18 mouse cellular contexts compared by ENCODE assay signal in genomic region chr11:35863653-35864052, GRCm38 (mm10). TPM values are rescaled to one million over a fixed set of nuclear protein-coding genes. Genes with fewer than 3 reads are reported as not detected.
A peak's percentile ranks its signal among the peaks of the same experiment; 100 is the strongest.
DNase-seq lines count a peak whose midpoint lies in the region; ATAC-seq lines count a peak whose summit lies in the region.
"Had no signal": no experiment of that assay in that cellular context is flagged by ENCODE, and none has a peak within 500 bp of the region (broad histone marks: within the 10 kb centered on the region; RNA-seq: fewer than 3 reads in every experiment).

No protein-coding gene starts in this region.

- H3K27ac ChIP-seq in hindbrain, embryonic 12.5 days, result peak overlapping the region; percentile 93; the same call in 1 of the 2 replicates
- H3K27ac ChIP-seq in hindbrain, embryonic 16.5 days (ENCODE audit: low read depth, low read length), result no peak overlapping the region
- H3K27ac ChIP-seq in hindbrain, embryonic 14.5 days, result peak overlapping the region; percentile 89; the same call in 1 of the 2 replicates
- H3K27ac ChIP-seq in heart, embryonic 12.5 days (ENCODE audit: poor library complexity, severe bottlenecking), result no peak overlapping the region
- H3K27ac ChIP-seq: limb, embryonic 13.5 days; liver, embryonic 13.5 days had no signal

- no peaks in the 10 kb centered on the region for H3K9me3 ChIP-seq in hindbrain, embryonic 12.5 days (replicated peaks)
- no peaks in the 10 kb centered on the region for H3K9me3 ChIP-seq in hindbrain, embryonic 16.5 days (ENCODE audit: control insufficient read depth, low read length)
- H3K9me3 ChIP-seq in hindbrain, embryonic 14.5 days (ENCODE audit: control insufficient read depth, low read length), result no peaks in the 10 kb centered on the region
- no peaks in the 10 kb centered on the region for H3K9me3 ChIP-seq in heart, embryonic 12.5 days (replicated peaks)
- H3K9me3 ChIP-seq: limb, embryonic 13.5 days; liver, embryonic 13.5 days had no signal

- 90% methylated on average over 5 of the region's 5 CpGs for WGBS in hindbrain, embryonic 12.5 days
- 79% methylated on average over 5 of the region's 5 CpGs for WGBS in hindbrain, embryonic 16.5 days
- 81% methylated on average over 5 of the region's 5 CpGs for WGBS in hindbrain, embryonic 14.5 days
- whole genome bisulfite sequencing in heart, embryonic 12.5 days, result 56% methylated on average over 5 of the region's 5 CpGs

- H3K4me2 ChIP-seq in hindbrain, embryonic 12.5 days (replicated peaks), result no peak overlapping the region
- H3K4me2 ChIP-seq in hindbrain, embryonic 16.5 days (ENCODE audit: low read length), result no peak overlapping the region
- H3K4me2 ChIP-seq in hindbrain, embryonic 14.5 days (replicated peaks), result no peak overlapping the region
- no peak overlapping the region for H3K4me2 ChIP-seq in heart, embryonic 12.5 days
- H3K4me2 ChIP-seq: liver, embryonic 13.5 days; lung, embryonic 14.5 days had no signal

- H3K4me1 ChIP-seq in hindbrain, embryonic 12.5 days, result peaks cover 34% of the 10 kb centered on the region
- H3K4me1 ChIP-seq in hindbrain, embryonic 16.5 days (ENCODE audit: control insufficient read depth, insufficient read depth, low read depth, low read length), result peaks cover 24% of the 10 kb centered on the region
- H3K4me1 ChIP-seq in hindbrain, embryonic 14.5 days (replicated peaks; ENCODE audit: control insufficient read depth, insufficient read depth, low read length), result peaks cover 31% of the 10 kb centered on the region
- peaks cover 32% of the 10 kb centered on the region for H3K4me1 ChIP-seq in heart, embryonic 12.5 days (replicated peaks)
- H3K4me1 ChIP-seq: liver, embryonic 13.5 days had no signal

- ATAC-seq in hindbrain, embryonic 12.5 days (ENCODE audit: low FRiP score), result no peak
- no peak for ATAC-seq in hindbrain, embryonic 16.5 days
- ATAC-seq in hindbrain, embryonic 14.5 days (ENCODE audit: low FRiP score), result no peak
- ATAC-seq in activated CD4-positive, CD25-positive, alpha-beta regulatory T cell, adult 4 months, result no peak
- no peak for ATAC-seq in heart, embryonic 12.5 days (ENCODE audit: insufficient number of reproducible peaks, low FRiP score)
- ATAC-seq: intestine, postnatal 0 days had no signal

- peak; percentile 27 to 37 for DNase-seq in right cerebral cortex, adult 2 months (ENCODE audit: low spot score in 2 of 2)
- no peak for DNase-seq in right cerebral cortex, postnatal 14 days
- DNase-seq in hindbrain, embryonic 14.5 days (ENCODE audit: low spot score), result no peak
- peak; percentile 58 for DNase-seq in telencephalon, adult 2 months (ENCODE audit: low read depth, low spot score)
- DNase-seq: B cell, adult 2 months; cerebellum, adult 9-10 months; gastrocnemius, postnatal 14 days; layer of hippocampus, postnatal 36 days; liver, embryonic 13.5 days; lung, embryonic 14.5 days; lung, postnatal 36 days; thymus, postnatal 25 days had no signal

- peaks cover 10% of the 10 kb centered on the region; the same call in 1 of the 2 replicates for H3K36me3 ChIP-seq in hindbrain, embryonic 12.5 days
- 0 out of 2 replicates have a peak, but pooled peaks cover 5% of the 10 kb centered on the region for H3K36me3 ChIP-seq in hindbrain, embryonic 16.5 days (ENCODE audit: control insufficient read depth, insufficient read depth, low read length)
- H3K36me3 ChIP-seq in hindbrain, embryonic 14.5 days (replicated peaks; ENCODE audit: control insufficient read depth, insufficient read depth), result peaks cover 14% of the 10 kb centered on the region; the same call in 1 of the 2 replicates
- H3K36me3 ChIP-seq in heart, embryonic 12.5 days, result no peaks in the 10 kb centered on the region
- H3K36me3 ChIP-seq: limb, embryonic 13.5 days; liver, embryonic 13.5 days had no signal

- no peaks in the 10 kb centered on the region for H3K27me3 ChIP-seq in hindbrain, embryonic 12.5 days
- H3K27me3 ChIP-seq in hindbrain, embryonic 16.5 days (replicated peaks; ENCODE audit: control insufficient read depth, insufficient read depth, low read length), result no peaks in the 10 kb centered on the region
- H3K27me3 ChIP-seq in hindbrain, embryonic 14.5 days (ENCODE audit: control insufficient read depth, insufficient read depth, low read length), result no peaks in the 10 kb centered on the region
- no peaks in the 10 kb centered on the region for H3K27me3 ChIP-seq in heart, embryonic 12.5 days (replicated peaks)
- H3K27me3 ChIP-seq: limb, embryonic 13.5 days; liver, embryonic 13.5 days had no signal

- no peak overlapping the region for H3K9ac ChIP-seq in hindbrain, embryonic 12.5 days
- H3K9ac ChIP-seq in hindbrain, embryonic 16.5 days (ENCODE audit: low read depth, low read length), result no peak overlapping the region
- H3K9ac ChIP-seq in hindbrain, embryonic 14.5 days, result no peak overlapping the region
- no peak overlapping the region for H3K9ac ChIP-seq in heart, embryonic 12.5 days
- H3K9ac ChIP-seq: limb, embryonic 13.5 days; liver, embryonic 13.5 days; lung, embryonic 14.5 days had no signal

- H3K4me3 ChIP-seq in hindbrain, embryonic 12.5 days, result no peak overlapping the region
- no peak overlapping the region for H3K4me3 ChIP-seq in hindbrain, embryonic 16.5 days (ENCODE audit: low read length)
- H3K4me3 ChIP-seq in hindbrain, embryonic 14.5 days (replicated peaks; ENCODE audit: low read length), result no peak overlapping the region
- no peak overlapping the region for H3K4me3 ChIP-seq in heart, embryonic 12.5 days
- H3K4me3 ChIP-seq: limb, embryonic 13.5 days; liver, embryonic 13.5 days had no signal

RNA-seq across cellular contexts. Expression of gene Rars, which starts 29.3 kb away (rescaled TPM):
- 78.5 and 79.4 TPM in 2 replicates for polyA plus RNA-seq in hindbrain, embryonic 12.5 days (2016; fragmentation: Nextera tagmentation; extraction: Ambion mirVana)
- polyA plus RNA-seq in hindbrain, embryonic 16.5 days (2015; fragmentation: Nextera tagmentation; extraction: Ambion mirVana), result 64.9 and 70.3 TPM in 2 replicates
- 72.1 and 75.3 TPM in 2 replicates for polyA plus RNA-seq in hindbrain, embryonic 14.5 days (2014; fragmentation: Nextera tagmentation; extraction: Ambion mirVana)
- polyA plus RNA-seq in activated CD4-positive, CD25-positive, alpha-beta regulatory T cell, adult 4 months (2017; shearing (Covaris generic)), result 10 to 100 TPM; 69.3 to 75.2 TPM
- polyA plus RNA-seq in heart, embryonic 12.5 days (2016; fragmentation: Nextera tagmentation; extraction: Ambion mirVana), result 68.5 and 73.8 TPM in 2 replicates

Comparison
In these comparisons a context has a peak if more than half of its experiments do, and no peak if none do; other contexts are left out.
1. H3K27ac ChIP-seq: peak in hindbrain, embryonic 12.5 days (single experiment) and hindbrain, embryonic 14.5 days (single experiment); none in hindbrain, embryonic 16.5 days (single experiment) and heart, embryonic 12.5 days (single experiment).
2. DNase-seq: peak in right cerebral cortex, adult 2 months (2 of 2) and telencephalon, adult 2 months (single experiment); none in right cerebral cortex, postnatal 14 days (single experiment) and hindbrain, embryonic 14.5 days (single experiment).